Mouse (Mus musculus) forebrain, embryonic 10.5 days (tissue): ENCODE measurements at regions not wholly inside any gene's neighbourhood (a gene's known extent, or its start where the extent isn't known, plus 50 kb on each side); places are given as distances from the start of the nearest gene placed in this dataset.
A peak's percentile ranks its signal among the peaks of the same experiment; 100 is the strongest.

ENCODE experiments used
- DNase-seq: peaks from one replicate; pipeline ENCODE4 v3.0.0-alpha.2; 2017; ENCODE audit warnings: low spot score; ENCODE audit errors: extremely low spot score
- H3K27ac ChIP-seq: fragments of 300-500 bp; sonication (generic); 2 replicates; pipeline ENCODE4 v1.5.1; 2016; ENCODE audit warnings: mild to moderate bottlenecking
- H3K27me3 ChIP-seq: fragments of 300-500 bp; sonication (generic); 2 replicates; pipeline ENCODE4 v1.6.1; 2016; ENCODE audit warnings: mild to moderate bottlenecking; ENCODE audit not compliant: poor library complexity, severe bottlenecking
- H3K36me3 ChIP-seq: fragments of 300-500 bp; sonication (generic); replicated peaks from 2 replicates; pipeline ENCODE4 v1.6.1; 2016; ENCODE audit warnings: mild to moderate bottlenecking, moderate library complexity
- H3K4me1 ChIP-seq: fragments of 300-500 bp; sonication (generic); 2 replicates; pipeline ENCODE4 v1.6.1; 2016
- H3K4me3 ChIP-seq: fragments of 300-500 bp; sonication (generic); 2 replicates; pipeline ENCODE4 v1.5.1; 2016; ENCODE audit warnings: mild to moderate bottlenecking, moderate library complexity
- H3K9me3 ChIP-seq: fragments of 300-500 bp; sonication (generic); 2 replicates; pipeline ENCODE4 v1.6.1; 2016; ENCODE audit warnings: mild to moderate bottlenecking, moderate library complexity
- WGBS: fragments of 180-500 bp; shearing (Covaris S2); methylation state at CpG from one replicate; pipeline ENCODE4 v1.1.7; 2016; 5-methylcytosine and 5-hydroxymethylcytosine counted together

DNA sequence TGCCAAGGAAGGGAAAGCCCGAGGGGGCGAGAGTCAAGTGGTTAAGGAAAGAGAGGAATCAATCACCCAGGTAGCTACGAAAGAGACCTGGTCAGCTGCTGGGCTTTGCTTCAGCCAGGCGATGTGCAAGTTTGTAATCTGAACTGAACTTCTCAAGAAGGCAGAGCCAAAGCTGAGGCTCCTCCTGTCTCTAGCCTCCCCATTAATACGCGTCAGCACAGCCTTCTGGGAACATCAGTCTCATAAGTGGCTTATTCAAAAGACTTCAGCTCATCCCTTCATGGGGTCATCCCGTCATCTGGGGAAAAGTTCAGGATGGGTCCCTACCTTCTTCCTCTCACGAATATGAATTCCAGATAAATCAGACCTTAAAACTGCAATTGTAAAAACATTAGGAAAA is 112.2 kb upstream of the Mgme1 start:
- no peaks in the 10 kb centered on the region for H3K9me3 ChIP-seq
- peaks cover 27% of the 10 kb centered on the region for H3K4me1 ChIP-seq
- no peaks in the 10 kb centered on the region for H3K36me3 ChIP-seq
- 44% methylated on average over 8 of the region's 8 CpGs for whole genome bisulfite sequencing
- H3K27ac ChIP-seq, result no peak overlapping the region
- no peak overlapping the region for H3K4me3 ChIP-seq
- peaks cover 62% of the 10 kb centered on the region for H3K27me3 ChIP-seq
- no peak for DNase-seq

DNA sequence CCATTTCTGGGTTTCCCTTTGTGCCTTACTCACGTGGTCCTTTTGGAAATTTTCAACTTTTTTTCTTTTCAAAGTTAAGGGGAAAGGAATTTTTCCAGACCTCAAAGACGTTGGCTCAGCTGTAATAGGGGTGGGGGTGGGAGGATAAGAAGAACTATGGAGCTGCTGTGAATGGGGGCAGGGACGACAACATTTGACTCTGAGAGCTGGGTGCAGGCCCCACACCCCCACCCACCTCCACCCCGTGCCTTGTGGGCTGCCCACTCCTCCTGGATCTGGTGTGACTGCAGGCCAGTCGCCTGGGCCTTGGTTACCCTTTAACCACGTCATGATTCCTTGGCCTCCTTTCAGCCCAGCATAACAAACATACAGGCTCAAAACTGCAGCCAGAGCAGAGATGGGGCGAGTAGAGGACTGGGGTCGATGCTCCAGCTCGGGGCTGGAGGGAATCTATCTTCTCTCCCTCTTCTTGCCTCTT is 110.6 kb upstream of the Mgme1 start:
- Histone ChIP-seq H3K4me3 (no peak overlapping the region), H3K36me3 (no peaks in the 10 kb centered on the region), H3K9me3 (no peaks in the 10 kb centered on the region), H3K27me3 (peaks cover 78% of the 10 kb centered on the region), H3K4me1 (peaks cover 41% of the 10 kb centered on the region), H3K27ac (no peak overlapping the region)
- WGBS, result 53% methylated on average over 9 of the region's 9 CpGs
- DNase-seq, result no peak

GRCm38 (mm10) chr2:144160434-144160833 is 110.0 kb upstream of the Mgme1 start:
- Histone ChIP-seq H3K4me1 (peaks cover 46% of the 10 kb centered on the region), H3K9me3 (no peaks in the 10 kb centered on the region), H3K27me3 (peaks cover 84% of the 10 kb centered on the region), H3K36me3 (no peaks in the 10 kb centered on the region), H3K4me3 (no peak overlapping the region), H3K27ac (no peak overlapping the region)
- WGBS, result 71% methylated on average over 10 of the region's 10 CpGs
- DNase-seq, result no peak

- DNase-seq, result no peak
- Histone ChIP-seq H3K9me3 (no peaks in the 10 kb centered on the region), H3K27ac (no peak overlapping the region), H3K4me1 (peaks cover 53% of the 10 kb centered on the region), H3K4me3 (no peak overlapping the region), H3K27me3 (peaks cover 88% of the 10 kb centered on the region), H3K36me3 (no peaks in the 10 kb centered on the region)
- 81% methylated on average over 1 of the region's 1 CpGs for WGBS
Measured at GRCm38 (mm10) chr2:144161852-144162251, 108.6 kb upstream of the Mgme1 start.

DNA sequence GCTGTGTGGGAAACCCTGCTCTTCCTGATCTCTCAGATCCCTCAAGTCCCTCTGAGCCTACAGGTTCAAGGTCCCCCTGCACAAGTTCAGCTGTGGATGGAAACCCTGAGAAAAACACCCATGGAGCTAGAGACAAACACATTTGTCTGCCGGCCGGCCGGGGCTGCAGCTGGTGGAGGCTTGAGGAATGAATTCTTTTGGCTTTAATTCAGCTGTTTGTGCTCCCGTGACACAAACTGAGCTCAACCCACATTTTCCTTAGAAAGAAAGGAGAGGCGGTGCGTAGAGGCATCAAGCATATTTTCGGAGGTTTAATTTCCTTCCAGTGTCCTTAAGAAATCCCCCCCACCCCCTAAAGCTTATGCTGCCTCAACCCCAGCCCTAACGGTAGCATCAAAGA is 106.4 kb upstream of the Mgme1 start:
- no peak for DNase-seq
- Histone ChIP-seq H3K36me3 (no peaks in the 10 kb centered on the region), H3K4me3 (no peak overlapping the region), H3K27ac (peak overlapping the region; percentile 35; the same call in 1 of the 2 replicates), H3K9me3 (no peaks in the 10 kb centered on the region), H3K27me3 (peaks cover 72% of the 10 kb centered on the region), H3K4me1 (peaks cover 38% of the 10 kb centered on the region)
- WGBS, result 9% methylated on average over 8 of the region's 8 CpGs

- H3K9me3 ChIP-seq, result no peaks in the 10 kb centered on the region
- no peaks in the 10 kb centered on the region for H3K36me3 ChIP-seq
- H3K4me1 ChIP-seq, result peaks cover 34% of the 10 kb centered on the region
- under 1% methylated on average over 36 of the region's 37 CpGs for WGBS
- peaks cover 60% of the 10 kb centered on the region for H3K27me3 ChIP-seq
- H3K4me3 ChIP-seq, result peak overlapping the region; percentile 72
- DNase-seq, result peak; percentile 63
- peak overlapping the region; percentile 87 for H3K27ac ChIP-seq
Measured at GRCm38 (mm10) chr2:144164986-144165821, 105.3 kb upstream of the Mgme1 start.

GRCm38 (mm10) chr2:144166102-144166750 is 104.2 kb upstream of the Mgme1 start:
- Histone ChIP-seq H3K4me3 (peak overlapping the region; percentile 72), H3K27me3 (peaks cover 50% of the 10 kb centered on the region), H3K36me3 (no peaks in the 10 kb centered on the region), H3K27ac (peak overlapping the region; percentile 87), H3K4me1 (peaks cover 30% of the 10 kb centered on the region), H3K9me3 (no peaks in the 10 kb centered on the region)
- no peak for DNase-seq
- WGBS, result 25% methylated on average over 12 of the region's 12 CpGs

- Histone ChIP-seq H3K4me3 (no peak overlapping the region), H3K27me3 (peaks cover 22% of the 10 kb centered on the region), H3K36me3 (no peaks in the 10 kb centered on the region), H3K27ac (no peak overlapping the region), H3K9me3 (no peaks in the 10 kb centered on the region), H3K4me1 (peaks cover 29% of the 10 kb centered on the region)
- no peak for DNase-seq
- 85% methylated on average over 4 of the region's 4 CpGs for WGBS
Measured at GRCm38 (mm10) chr2:144169576-144170178, 100.8 kb upstream of the Mgme1 start.

DNA sequence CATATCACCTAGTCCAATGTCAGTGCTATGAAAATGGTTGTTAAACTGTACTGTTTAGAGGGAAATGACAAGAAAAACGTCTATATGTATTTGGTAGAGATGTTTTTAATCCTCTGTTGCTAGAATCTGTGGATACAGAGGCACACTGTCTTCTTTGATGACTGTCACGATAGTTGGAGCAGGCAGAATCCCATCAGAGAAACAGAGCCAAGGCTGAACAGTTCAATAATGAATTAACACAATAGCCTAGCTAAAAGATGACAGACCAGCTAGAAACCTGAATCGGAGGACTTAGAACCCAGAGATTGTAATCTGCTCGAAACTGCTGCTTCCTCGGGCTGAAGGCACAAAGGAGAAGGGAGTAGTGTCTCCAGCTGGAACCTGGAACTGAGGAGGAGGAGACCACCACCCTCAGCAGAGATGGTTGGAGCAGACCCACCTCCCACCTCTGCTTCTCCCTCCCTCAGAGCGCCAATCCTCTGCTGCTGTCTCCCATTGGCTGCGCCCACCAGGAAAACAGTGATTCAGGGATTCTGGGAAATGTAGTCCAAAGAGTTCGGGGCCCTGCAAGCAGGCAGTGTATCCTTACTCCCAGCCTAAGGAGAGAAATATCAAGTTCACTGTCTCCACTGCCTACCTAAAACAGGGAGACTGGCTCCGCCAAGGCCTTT is 98.2 kb upstream of the Mgme1 start:
- no peaks in the 10 kb centered on the region for H3K36me3 ChIP-seq
- DNase-seq, result peak; percentile 76
- H3K27ac ChIP-seq, result peak overlapping the region; percentile 80
- WGBS, result 17% methylated on average over 9 of the region's 9 CpGs
- H3K27me3 ChIP-seq, result 0 out of 2 replicates have a peak, but pooled peaks cover 4% of the 10 kb centered on the region
- peak overlapping the region; percentile 43 for H3K4me3 ChIP-seq
- H3K9me3 ChIP-seq, result no peaks in the 10 kb centered on the region
- peaks cover 11% of the 10 kb centered on the region for H3K4me1 ChIP-seq

DNA sequence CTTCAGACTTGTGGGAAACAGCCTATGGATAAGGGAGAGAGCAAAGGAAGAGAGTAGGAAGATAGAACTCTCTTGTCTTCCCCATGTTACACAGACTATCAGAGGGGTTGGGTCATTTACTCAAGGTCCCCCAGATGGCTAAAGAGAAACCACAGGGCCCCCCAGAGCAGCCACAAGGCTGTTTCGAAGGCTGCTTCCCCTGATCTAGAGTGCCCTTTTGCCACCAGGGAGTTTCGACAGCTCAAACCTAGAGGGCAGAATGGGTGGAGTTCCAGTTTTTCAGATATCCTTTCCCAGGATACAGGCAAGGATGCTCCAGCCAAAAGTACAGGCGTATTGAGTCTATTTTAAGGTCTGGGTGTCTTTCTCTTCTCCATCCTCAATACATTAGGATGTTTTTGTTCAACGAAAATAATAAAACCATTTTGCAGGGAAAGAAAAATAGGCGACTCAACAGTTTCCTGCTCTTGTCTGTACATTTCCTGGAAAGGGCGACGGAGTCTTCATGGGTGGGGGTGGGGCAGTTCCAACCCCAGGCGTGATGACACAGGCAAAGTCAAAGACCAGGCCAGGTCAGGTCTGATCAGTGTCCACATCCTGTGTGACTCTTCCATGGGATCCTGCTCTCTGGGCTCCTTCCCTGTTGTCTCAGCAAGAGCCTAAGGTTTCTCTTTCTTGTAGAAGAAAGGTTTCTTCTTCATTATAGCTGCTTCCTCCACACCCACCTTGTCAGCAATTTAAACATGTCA is 96.9 kb upstream of the Mgme1 start:
- H3K27ac ChIP-seq, result no peak overlapping the region
- no peaks in the 10 kb centered on the region for H3K9me3 ChIP-seq
- H3K4me1 ChIP-seq, result peaks cover 15% of the 10 kb centered on the region
- 85% methylated on average over 8 of the region's 8 CpGs for WGBS
- DNase-seq, result no peak
- no peaks in the 10 kb centered on the region for H3K27me3 ChIP-seq
- H3K36me3 ChIP-seq, result no peaks in the 10 kb centered on the region
- H3K4me3 ChIP-seq, result no peak overlapping the region

DNA sequence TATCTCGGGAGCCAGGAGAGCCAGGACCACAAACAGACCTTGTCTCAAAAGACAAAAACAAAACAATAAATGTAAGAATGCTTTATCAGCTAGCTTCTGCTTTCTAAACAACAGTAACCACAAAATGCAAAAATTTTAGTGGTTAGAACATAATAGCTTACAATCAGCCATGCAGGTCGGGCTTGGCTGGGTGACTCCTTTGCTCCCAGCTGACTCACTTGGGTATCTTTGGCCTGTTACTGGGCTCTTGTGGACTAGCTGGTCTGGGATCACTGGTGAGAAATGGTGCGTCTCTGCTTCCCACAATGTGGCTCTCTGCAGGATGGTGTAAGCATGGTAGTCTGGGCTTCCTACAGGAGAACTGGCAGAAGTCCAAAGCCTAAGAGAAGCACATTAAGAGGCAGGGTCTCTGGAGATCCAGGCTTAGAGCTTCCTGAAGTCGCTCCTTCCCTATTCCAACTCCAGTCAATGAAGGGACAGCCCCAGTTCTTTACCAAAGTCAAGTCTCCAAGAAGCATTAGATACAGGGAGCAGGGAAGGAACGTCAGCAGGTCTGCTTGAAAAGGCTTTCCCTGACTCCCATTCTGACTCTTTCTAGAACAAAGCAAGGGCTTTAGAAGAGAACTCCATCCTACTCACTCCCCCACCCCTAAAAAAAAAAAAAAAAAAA is 96.0 kb upstream of the Mgme1 start:
- Histone ChIP-seq H3K4me1 (peaks cover 15% of the 10 kb centered on the region), H3K9me3 (no peaks in the 10 kb centered on the region), H3K27ac (no peak overlapping the region), H3K4me3 (no peak overlapping the region), H3K36me3 (no peaks in the 10 kb centered on the region), H3K27me3 (no peaks in the 10 kb centered on the region)
- WGBS, result 87% methylated on average over 5 of the region's 5 CpGs
- DNase-seq, result no peak
